Mouse (Mus musculus): Measurements from ENCODE around the gene Shank3. TPM values are rescaled to one million over a fixed set of nuclear protein-coding genes. Genes with fewer than 3 reads are reported as not detected.

Gene Shank3
- polyA plus RNA-seq, 1 experiment from 2014 or later: 14.8 TPM

- 24% methylated on average over 11 of the region's 11 CpGs for WGBS
- H3K4me1 ChIP-seq (replicated peaks): peaks cover 21% of the 10 kb centered on the region
- peak overlapping the region; percentile 52 for H3K4me2 ChIP-seq (replicated peaks)
- H3K36me3 ChIP-seq: peaks cover 41% of the 10 kb centered on the region
- no peaks in the 10 kb centered on the region for H3K9me3 ChIP-seq
- no peak overlapping the region for H3K9ac ChIP-seq (replicated peaks)
- H3K27me3 ChIP-seq: peaks cover 25% of the 10 kb centered on the region
- H3K4me3 ChIP-seq (replicated peaks): no peak overlapping the region
- no peak overlapping the region for H3K27ac ChIP-seq
- ATAC-seq: peak; percentile 74
These were observed 49.4 kb downstream of the Shank3 start for GRCm38 (mm10) chr15:89548837-89549236.

GRCm38 (mm10) chr15:89550506-89550905, 51.1 kb downstream of the Shank3 start:
- H3K4me2 ChIP-seq (replicated peaks): no peak overlapping the region

DNA sequence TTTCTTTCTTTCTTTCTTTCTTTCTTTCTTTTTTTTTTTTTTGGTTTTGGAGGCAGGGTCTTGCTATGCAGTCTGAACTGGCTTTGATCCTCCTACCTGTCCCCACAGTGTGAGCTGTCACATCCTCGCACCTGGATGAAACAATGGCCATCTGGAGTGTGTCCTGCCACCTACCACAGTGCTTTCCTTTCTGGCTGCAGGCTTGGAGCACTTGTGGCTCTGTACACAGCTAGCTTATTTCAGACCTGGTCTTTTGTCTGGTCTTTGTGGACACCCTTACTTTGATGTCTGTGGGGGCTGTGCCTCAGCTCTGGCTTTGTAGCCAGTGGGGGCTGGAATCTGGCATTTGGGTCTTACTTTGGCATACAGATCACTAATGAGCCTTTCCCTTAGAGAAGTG, 52.3 kb downstream of the Shank3 start:
- Histone ChIP-seq H3K9me3 (no peaks in the 10 kb centered on the region), H3K36me3 (peaks cover 36% of the 10 kb centered on the region), H3K4me2 (replicated peaks) (no peak overlapping the region), H3K4me1 (replicated peaks) (peaks cover 28% of the 10 kb centered on the region), H3K4me3 (replicated peaks) (no peak overlapping the region), H3K27ac (no peak overlapping the region), H3K27me3 (peaks cover 36% of the 10 kb centered on the region), H3K9ac (replicated peaks) (no peak overlapping the region)
- WGBS: 92% methylated on average over 1 of the region's 1 CpGs
- ATAC-seq: no peak

More at GRCm38 (mm10) chr15:89550506-89550905, 51.1 kb downstream of the Shank3 start:
- no peak overlapping the region for H3K27ac ChIP-seq
- H3K4me3 ChIP-seq (replicated peaks): no peak overlapping the region
- H3K4me1 ChIP-seq (replicated peaks): peaks cover 21% of the 10 kb centered on the region
- H3K36me3 ChIP-seq: peaks cover 36% of the 10 kb centered on the region
- WGBS: 94% methylated on average over 8 of the region's 8 CpGs
- no peaks in the 10 kb centered on the region for H3K9me3 ChIP-seq
- no peak overlapping the region for H3K9ac ChIP-seq (replicated peaks)
- H3K27me3 ChIP-seq: peaks cover 31% of the 10 kb centered on the region
- no peak for ATAC-seq

DNA sequence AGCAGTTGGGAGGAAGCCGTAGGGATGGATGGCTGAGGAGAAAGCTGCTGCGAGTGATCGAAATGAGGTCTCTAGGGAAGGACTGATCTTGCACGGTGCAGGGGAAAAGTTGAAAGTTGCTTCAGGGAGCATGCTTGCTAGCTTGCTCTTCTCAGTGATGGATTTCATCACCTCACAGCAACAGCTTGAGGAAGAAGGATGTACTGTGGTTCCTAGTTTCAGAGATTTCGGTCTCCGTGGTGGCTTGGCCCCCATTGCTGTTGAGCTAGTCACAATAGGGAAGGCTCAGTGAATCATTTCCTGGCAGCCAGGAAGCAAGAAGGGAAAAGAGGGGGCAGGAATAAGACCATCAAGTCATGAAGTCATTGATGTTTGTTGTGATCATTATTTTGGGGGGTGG, 56.2 kb downstream of the Shank3 start:
- Histone ChIP-seq H3K9me3 (no peaks in the 10 kb centered on the region), H3K9ac (replicated peaks) (no peak overlapping the region), H3K36me3 (peaks cover 16% of the 10 kb centered on the region), H3K27ac (no peak overlapping the region), H3K4me3 (replicated peaks) (no peak overlapping the region), H3K27me3 (peaks cover 46% of the 10 kb centered on the region), H3K4me2 (replicated peaks) (no peak overlapping the region), H3K4me1 (replicated peaks) (peaks cover 25% of the 10 kb centered on the region)
- ATAC-seq: no peak
- WGBS: 89% methylated on average over 6 of the region's 6 CpGs

GRCm38 (mm10) chr15:89556401-89557178, 57.2 kb downstream of the Shank3 start:
- no peaks in the 10 kb centered on the region for H3K9me3 ChIP-seq
- peak; percentile 74 for ATAC-seq
- peak overlapping the region; percentile 36; the same call in 1 of the 2 replicates for H3K9ac ChIP-seq (replicated peaks)
- no peak overlapping the region for H3K27ac ChIP-seq
- peaks cover 46% of the 10 kb centered on the region for H3K27me3 ChIP-seq
- 20% methylated on average over 23 of the region's 23 CpGs for WGBS
- peaks cover 12% of the 10 kb centered on the region for H3K36me3 ChIP-seq
- H3K4me3 ChIP-seq (replicated peaks): peak overlapping the region; percentile 16
- H3K4me1 ChIP-seq (replicated peaks): peaks cover 25% of the 10 kb centered on the region
- H3K4me2 ChIP-seq (replicated peaks): peak overlapping the region; percentile 29

DNA sequence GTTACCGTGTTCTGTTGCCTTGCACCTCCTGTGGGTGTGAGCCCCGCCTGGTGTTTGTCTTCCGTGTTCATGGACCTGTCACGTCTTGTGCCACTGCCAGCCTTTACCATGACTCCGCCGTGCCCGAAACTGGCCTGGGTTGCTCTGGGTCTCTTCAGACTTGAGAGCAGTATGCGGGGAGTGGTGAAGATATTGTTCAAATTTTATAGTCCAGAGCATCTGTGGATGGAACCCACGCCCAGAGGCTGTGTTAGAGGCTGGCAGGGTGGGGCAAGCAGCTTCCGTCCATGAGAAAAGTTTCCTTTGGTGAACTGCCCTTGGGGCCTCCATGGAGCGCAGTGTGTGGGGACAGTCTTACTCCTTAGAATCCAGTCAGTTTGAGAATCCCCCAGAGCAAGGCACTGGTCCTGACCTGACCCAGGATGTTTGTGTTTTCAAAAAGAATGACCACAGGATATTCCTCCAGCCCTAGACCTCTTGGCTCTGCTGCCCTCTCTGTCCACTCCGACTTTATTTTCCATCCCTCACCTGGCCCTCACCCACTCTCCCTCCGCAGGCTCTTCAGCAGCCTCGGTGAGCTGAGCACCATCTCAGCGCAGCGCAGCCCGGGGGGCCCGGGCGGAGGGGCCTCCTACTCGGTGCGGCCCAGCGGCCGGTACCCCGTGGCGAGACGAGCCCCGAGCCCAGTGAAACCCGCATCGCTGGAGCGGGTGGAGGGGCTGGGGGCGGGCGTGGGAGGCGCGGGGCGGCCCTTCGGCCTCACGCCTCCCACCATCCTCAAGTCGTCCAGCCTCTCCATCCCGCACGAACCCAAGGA, 58.0 kb downstream of the Shank3 start:
- WGBS: 11% methylated on average over 33 of the region's 40 CpGs
- Histone ChIP-seq H3K27ac (no peak overlapping the region), H3K9ac (replicated peaks) (peak overlapping the region; percentile 36; the same call in 1 of the 2 replicates), H3K4me1 (replicated peaks) (peaks cover 25% of the 10 kb centered on the region), H3K4me3 (replicated peaks) (peak overlapping the region; percentile 18), H3K27me3 (peaks cover 46% of the 10 kb centered on the region), H3K9me3 (no peaks in the 10 kb centered on the region), H3K4me2 (replicated peaks) (peak overlapping the region; percentile 42), H3K36me3 (peaks cover 4% of the 10 kb centered on the region)
- ATAC-seq: no peak; the same call in 1 of the 2 replicates

GRCm38 (mm10) chr15:89557996-89558390, 58.6 kb downstream of the Shank3 start:
- Histone ChIP-seq H3K36me3 (peaks cover 2% of the 10 kb centered on the region; the same call in 1 of the 2 replicates), H3K9ac (replicated peaks) (no peak overlapping the region), H3K4me1 (replicated peaks) (peaks cover 25% of the 10 kb centered on the region), H3K4me2 (replicated peaks) (peak overlapping the region; percentile 42), H3K27me3 (peaks cover 46% of the 10 kb centered on the region), H3K27ac (no peak overlapping the region), H3K4me3 (replicated peaks) (peak overlapping the region; percentile 18; the same call in 1 of the 2 replicates), H3K9me3 (no peaks in the 10 kb centered on the region)
- WGBS: 4% methylated on average over 34 of the region's 34 CpGs
- no peak for ATAC-seq

GRCm38 (mm10) chr15:89559202-89559731, 59.8 kb downstream of the Shank3 start:
- peak; percentile 22; the same call in 1 of the 2 replicates for ATAC-seq
- Histone ChIP-seq H3K4me2 (replicated peaks) (no peak overlapping the region), H3K27ac (no peak overlapping the region), H3K4me1 (replicated peaks) (peaks cover 25% of the 10 kb centered on the region), H3K4me3 (replicated peaks) (no peak overlapping the region), H3K9me3 (no peaks in the 10 kb centered on the region), H3K27me3 (peaks cover 46% of the 10 kb centered on the region), H3K36me3 (peaks cover 2% of the 10 kb centered on the region; the same call in 1 of the 2 replicates), H3K9ac (replicated peaks) (no peak overlapping the region)
- WGBS: 34% methylated on average over 10 of the region's 10 CpGs

GRCm38 (mm10) chr15:89568114-89568513, 68.7 kb downstream of the Shank3 start, which contains the start of gene Acr:
Acr (plus strand) TSS chr15:89568326.
- Histone ChIP-seq H3K4me3 (replicated peaks) (no peak within 1 kb of the TSS), H3K9ac (replicated peaks) (no peak within 1 kb of the TSS), H3K4me2 (replicated peaks) (no peak within 1 kb of the TSS), H3K4me1 (replicated peaks) (no peaks in the 10 kb centered on the region), H3K36me3 (no peaks in the 10 kb centered on the region), H3K27ac (no peak within 1 kb of the TSS), H3K9me3 (no peaks in the 10 kb centered on the region), H3K27me3 (no peaks in the 10 kb centered on the region)
- 87% methylated on average over 6 of the region's 6 CpGs for WGBS
- ATAC-seq: no peak

GRCm38 (mm10) chr15:89572147-89572546, 72.7 kb downstream of the Shank3 start:
- no peak overlapping the region for H3K9ac ChIP-seq (replicated peaks)
- no peaks in the 10 kb centered on the region for H3K36me3 ChIP-seq
- H3K27me3 ChIP-seq: no peaks in the 10 kb centered on the region
- no peaks in the 10 kb centered on the region for H3K9me3 ChIP-seq
- ATAC-seq: no peak
- H3K4me2 ChIP-seq (replicated peaks): no peak overlapping the region
- H3K4me1 ChIP-seq (replicated peaks): no peaks in the 10 kb centered on the region
- H3K4me3 ChIP-seq (replicated peaks): no peak overlapping the region
- no peak overlapping the region for H3K27ac ChIP-seq
- 74% methylated on average over 8 of the region's 8 CpGs for WGBS

- peaks cover 47% of the 10 kb centered on the region for H3K36me3 ChIP-seq
- WGBS: 91% methylated on average over 7 of the region's 7 CpGs
- no peak overlapping the region for H3K9ac ChIP-seq (replicated peaks)
- no peaks in the 10 kb centered on the region for H3K27me3 ChIP-seq
- H3K4me1 ChIP-seq (replicated peaks): no peaks in the 10 kb centered on the region
- ATAC-seq: no peak
- no peak overlapping the region for H3K27ac ChIP-seq
- H3K4me2 ChIP-seq (replicated peaks): no peak overlapping the region
- H3K4me3 ChIP-seq (replicated peaks): no peak overlapping the region
- H3K9me3 ChIP-seq: no peaks in the 10 kb centered on the region
These were observed 83.1 kb downstream of the Shank3 start for GRCm38 (mm10) chr15:89582494-89582893.

- no peak overlapping the region for H3K4me3 ChIP-seq (replicated peaks)
- H3K9ac ChIP-seq (replicated peaks): no peak overlapping the region
- no peaks in the 10 kb centered on the region for H3K9me3 ChIP-seq
- WGBS: 88% methylated on average over 5 of the region's 5 CpGs
- no peak for ATAC-seq
- H3K4me1 ChIP-seq (replicated peaks): peaks cover 2% of the 10 kb centered on the region
- H3K27ac ChIP-seq: no peak overlapping the region
- no peak overlapping the region for H3K4me2 ChIP-seq (replicated peaks)
- peaks cover 55% of the 10 kb centered on the region for H3K36me3 ChIP-seq
- H3K27me3 ChIP-seq: no peaks in the 10 kb centered on the region
These were observed 85.7 kb downstream of the Shank3 start for GRCm38 (mm10) chr15:89585101-89585500.

Measured in midbrain, embryonic 13.5 days (tissue).